Mouse (Mus musculus): ENCODE measurements around the gene Nyap2. TPM values are rescaled to one million over a fixed set of nuclear protein-coding genes. Genes with fewer than 3 reads are reported as not detected.

Nyap2 gene
- polyA plus RNA-seq (2015; fragmentation: Nextera tagmentation; extraction: Ambion mirVana) = 0.26 and 0.55 TPM in 2 replicates

- Histone ChIP-seq H3K36me3 (no peaks in the 10 kb centered on the region), H3K27me3 (replicated peaks) (no peaks in the 10 kb centered on the region), H3K9me3 (no peaks in the 10 kb centered on the region), H3K4me3 (replicated peaks) (no peak within 1 kb of the TSS), H3K9ac (no peak within 1 kb of the TSS), H3K27ac (no peak within 1 kb of the TSS), H3K4me1 (no peaks in the 10 kb centered on the region), H3K4me2 (no peak within 1 kb of the TSS)
- ATAC-seq (ENCODE audit: insufficient read depth, low FRiP score, low read depth) = no peak
- WGBS = 36% methylated on average over 16 of the region's 16 CpGs
Measured at GRCm38 (mm10) chr1:81076831-81077664, at the start of gene Nyap2. TSS of gene Nyap2 (plus strand) at chr1:81076950.

- no peak overlapping the region for H3K4me2 ChIP-seq
- no peak for ATAC-seq (ENCODE audit: insufficient read depth, low FRiP score, low read depth)
- H3K9me3 ChIP-seq = no peaks in the 10 kb centered on the region
- H3K27me3 ChIP-seq (replicated peaks) = no peaks in the 10 kb centered on the region
- no peak overlapping the region for H3K4me3 ChIP-seq (replicated peaks)
- H3K27ac ChIP-seq = no peak overlapping the region
- WGBS = 50% methylated on average over 5 of the region's 5 CpGs
- H3K36me3 ChIP-seq = no peaks in the 10 kb centered on the region
- H3K9ac ChIP-seq = no peak overlapping the region
- H3K4me1 ChIP-seq = no peaks in the 10 kb centered on the region
Measured at GRCm38 (mm10) chr1:81042907-81043868, 33.6 kb upstream of the Nyap2 start.

GRCm38 (mm10) chr1:81058340-81058739, 18.4 kb upstream of the Nyap2 start:
- no peak overlapping the region for H3K4me3 ChIP-seq (replicated peaks)
- no peak for ATAC-seq (ENCODE audit: insufficient read depth, low FRiP score, low read depth)
- H3K27ac ChIP-seq = no peak overlapping the region
- no peaks in the 10 kb centered on the region for H3K9me3 ChIP-seq
- H3K36me3 ChIP-seq = no peaks in the 10 kb centered on the region
- H3K4me2 ChIP-seq = no peak overlapping the region
- no peaks in the 10 kb centered on the region for H3K4me1 ChIP-seq
- no peak overlapping the region for H3K9ac ChIP-seq
- WGBS = 80% methylated on average over 5 of the region's 5 CpGs
- no peaks in the 10 kb centered on the region for H3K27me3 ChIP-seq (replicated peaks)

- WGBS = 68% methylated on average over 2 of the region's 2 CpGs
- Histone ChIP-seq H3K36me3 (no peaks in the 10 kb centered on the region), H3K27ac (no peak overlapping the region), H3K4me1 (no peaks in the 10 kb centered on the region), H3K9ac (no peak overlapping the region), H3K27me3 (replicated peaks) (no peaks in the 10 kb centered on the region), H3K9me3 (no peaks in the 10 kb centered on the region), H3K4me2 (no peak overlapping the region), H3K4me3 (replicated peaks) (no peak overlapping the region)
- ATAC-seq (ENCODE audit: insufficient read depth, low FRiP score, low read depth) = no peak
Measured at GRCm38 (mm10) chr1:81058835-81059234, 17.9 kb upstream of the Nyap2 start.

- H3K27ac ChIP-seq = no peak overlapping the region
- H3K4me3 ChIP-seq (replicated peaks) = no peak overlapping the region
- H3K27me3 ChIP-seq (replicated peaks) = no peaks in the 10 kb centered on the region
- no peaks in the 10 kb centered on the region for H3K9me3 ChIP-seq
- H3K9ac ChIP-seq = no peak overlapping the region
- H3K36me3 ChIP-seq = no peaks in the 10 kb centered on the region
- ATAC-seq (ENCODE audit: insufficient read depth, low FRiP score, low read depth) = no peak
- no peaks in the 10 kb centered on the region for H3K4me1 ChIP-seq
- H3K4me2 ChIP-seq = no peak overlapping the region
- WGBS = 85% methylated on average over 2 of the region's 2 CpGs
Measured at GRCm38 (mm10) chr1:81062811-81063210, 13.9 kb upstream of the Nyap2 start.

- no peak overlapping the region for H3K9ac ChIP-seq
- no peak overlapping the region for H3K27ac ChIP-seq
- H3K4me3 ChIP-seq (replicated peaks) = no peak overlapping the region
- no peaks in the 10 kb centered on the region for H3K4me1 ChIP-seq
- H3K27me3 ChIP-seq (replicated peaks) = no peaks in the 10 kb centered on the region
- H3K36me3 ChIP-seq = no peaks in the 10 kb centered on the region
- H3K9me3 ChIP-seq = no peaks in the 10 kb centered on the region
- H3K4me2 ChIP-seq = no peak overlapping the region
- WGBS = 68% methylated on average over 9 of the region's 9 CpGs
- no peak for ATAC-seq (ENCODE audit: insufficient read depth, low FRiP score, low read depth)
Measured at GRCm38 (mm10) chr1:81076259-81076658, 491 bp upstream of the Nyap2 start.

GRCm38 (mm10) chr1:81077665-81078314, 1.0 kb downstream of the Nyap2 start:
- Histone ChIP-seq H3K4me3 (replicated peaks) (no peak overlapping the region), H3K9ac (no peak overlapping the region), H3K4me1 (no peaks in the 10 kb centered on the region), H3K9me3 (no peaks in the 10 kb centered on the region), H3K4me2 (no peak overlapping the region), H3K36me3 (no peaks in the 10 kb centered on the region), H3K27ac (no peak overlapping the region), H3K27me3 (replicated peaks) (no peaks in the 10 kb centered on the region)
- ATAC-seq (ENCODE audit: insufficient read depth, low FRiP score, low read depth) = no peak
- WGBS = 72% methylated on average over 9 of the region's 9 CpGs

GRCm38 (mm10) chr1:81087485-81087884, 10.7 kb downstream of the Nyap2 start:
- Histone ChIP-seq H3K4me3 (replicated peaks) (no peak overlapping the region), H3K36me3 (no peaks in the 10 kb centered on the region), H3K9ac (no peak overlapping the region), H3K4me1 (no peaks in the 10 kb centered on the region), H3K27ac (no peak overlapping the region), H3K27me3 (replicated peaks) (no peaks in the 10 kb centered on the region), H3K4me2 (no peak overlapping the region), H3K9me3 (no peaks in the 10 kb centered on the region)
- 69% methylated on average over 5 of the region's 5 CpGs for WGBS
- no peak for ATAC-seq (ENCODE audit: insufficient read depth, low FRiP score, low read depth)

GRCm38 (mm10) chr1:81090400-81090799, 13.7 kb downstream of the Nyap2 start:
- H3K27me3 ChIP-seq (replicated peaks) = no peaks in the 10 kb centered on the region
- H3K36me3 ChIP-seq = no peaks in the 10 kb centered on the region
- no peak overlapping the region for H3K9ac ChIP-seq
- no peak overlapping the region for H3K4me2 ChIP-seq
- no peak for ATAC-seq (ENCODE audit: insufficient read depth, low FRiP score, low read depth)
- H3K9me3 ChIP-seq = no peaks in the 10 kb centered on the region
- 85% methylated on average over 1 of the region's 1 CpGs for WGBS
- no peak overlapping the region for H3K4me3 ChIP-seq (replicated peaks)
- H3K27ac ChIP-seq = no peak overlapping the region
- H3K4me1 ChIP-seq = no peaks in the 10 kb centered on the region

GRCm38 (mm10) chr1:81090979-81091378, 14.2 kb downstream of the Nyap2 start:
- no peaks in the 10 kb centered on the region for H3K27me3 ChIP-seq (replicated peaks)
- no peak overlapping the region for H3K27ac ChIP-seq
- H3K4me3 ChIP-seq (replicated peaks) = no peak overlapping the region
- H3K4me2 ChIP-seq = no peak overlapping the region
- no peaks in the 10 kb centered on the region for H3K4me1 ChIP-seq
- H3K36me3 ChIP-seq = no peaks in the 10 kb centered on the region
- ATAC-seq (ENCODE audit: insufficient read depth, low FRiP score, low read depth) = no peak
- H3K9ac ChIP-seq = no peak overlapping the region
- no peaks in the 10 kb centered on the region for H3K9me3 ChIP-seq
- WGBS = 47% methylated on average over 3 of the region's 3 CpGs

GRCm38 (mm10) chr1:81092056-81092455, 15.3 kb downstream of the Nyap2 start:
- Histone ChIP-seq H3K9ac (no peak overlapping the region), H3K9me3 (no peaks in the 10 kb centered on the region), H3K36me3 (no peaks in the 10 kb centered on the region), H3K4me1 (no peaks in the 10 kb centered on the region), H3K4me2 (no peak overlapping the region), H3K4me3 (replicated peaks) (no peak overlapping the region), H3K27ac (no peak overlapping the region), H3K27me3 (replicated peaks) (no peaks in the 10 kb centered on the region)
- no peak for ATAC-seq (ENCODE audit: insufficient read depth, low FRiP score, low read depth)
- 73% methylated on average over 2 of the region's 2 CpGs for WGBS
